Comparison of ENCODE assay signal across 8 mouse cellular contexts in genomic region chr13:101692239-101692784, GRCm38 (mm10).
A peak's percentile ranks its signal among the peaks of the same experiment; 100 is the strongest.
DNase-seq lines count a peak whose midpoint lies in the region; ATAC-seq and TF ChIP-seq lines count a peak whose summit lies in the region.

No protein-coding gene starts in this region.

- peak; percentile 45 to 61; a peak in 3 of 4 replicates for TF ChIP-seq EP300 in MEL (IDR thresholded peaks at IDR 0.05; ENCODE audit: low read depth in 1 of 2, low read length in 2 of 2)

- no peak for TF ChIP-seq RAD21 in MEL (IDR thresholded peaks at IDR 0.05; ENCODE audit: low read depth, low read length)

- TF ChIP-seq POLR2A in MEL (IDR thresholded peaks at IDR 0.05; ENCODE audit: control insufficient read depth in 1 of 2, insufficient read depth in 1 of 2, low read depth in 1 of 2, low read length in 2 of 2, poor library complexity in 1 of 2): no peak
- peak; percentile 26; the same call in 1 of the 2 replicates for TF ChIP-seq POLR2A in brain, embryonic 14.5 days (IDR thresholded peaks at IDR 0.05; ENCODE audit: borderline replicate concordance, extremely low read depth, insufficient read depth, insufficient read length, poor library complexity, severe bottlenecking)
- TF ChIP-seq POLR2A in spleen, adult 2 months (IDR thresholded peaks at IDR 0.05; ENCODE audit: low read depth, low read length): no peak

- TF ChIP-seq CTCF in MEL (IDR thresholded peaks at IDR 0.05 in 2 of 3, conservative IDR thresholded peaks at IDR 0.05 in 1 of 3; ENCODE audit: control insufficient read depth in 1 of 3, insufficient read depth in 1 of 3, low read depth in 2 of 3, low read length in 3 of 3, poor library complexity in 1 of 3, severe bottlenecking in 1 of 3): no peak
- no peak for TF ChIP-seq CTCF in brain, embryonic 14.5 days (IDR thresholded peaks at IDR 0.05; ENCODE audit: borderline replicate concordance, extremely low read depth, insufficient read depth, insufficient read length)
- TF ChIP-seq CTCF in spleen, adult 2 months (IDR thresholded peaks at IDR 0.05; ENCODE audit: extremely low read depth, insufficient read depth, insufficient read length, insufficient replicate concordance): no peak

- ATAC-seq in hindbrain, embryonic 13.5 days (ENCODE audit: low FRiP score): peak; percentile 81

- H3K9ac ChIP-seq in MEL (ENCODE audit: control insufficient read depth, low read depth, low read length, poor library complexity, severe bottlenecking): no peak overlapping the region
- peak overlapping the region; percentile 82 for H3K9ac ChIP-seq in hindbrain, embryonic 13.5 days

- no peaks in the 10 kb centered on the region for H3K79me2 ChIP-seq in MEL (ENCODE audit: control insufficient read depth, insufficient read depth, low read length, poor library complexity)

- H3K27ac ChIP-seq in MEL (ENCODE audit: control insufficient read depth, low read depth, low read length): no peak overlapping the region
- peak overlapping the region; percentile 93 for H3K27ac ChIP-seq in hindbrain, embryonic 13.5 days
- H3K27ac ChIP-seq in spleen, adult 2 months (ENCODE audit: insufficient read depth, low read length): peak overlapping the region; percentile 49; the same call in 1 of the 2 replicates

- peak; percentile 59 for DNase-seq in MEL (ENCODE audit: low read depth, low spot score)
- DNase-seq in brain, embryonic 14.5 days (ENCODE audit: low read depth): peak; percentile 91
- DNase-seq in layer of hippocampus, postnatal 14 days (ENCODE audit: low spot score in 2 of 2): peak; percentile 72 to 82
- peak; percentile 40 for DNase-seq in lung, postnatal 36 days
- DNase-seq in spleen, adult 2 months (ENCODE audit: low read depth in 1 of 2, low spot score in 2 of 2): no peak
- no peak for DNase-seq in urinary bladder, postnatal 25 days (ENCODE audit: low spot score)

- peaks cover 8 to 22% of the 10 kb centered on the region in 2 experiments for H3K36me3 ChIP-seq in MEL (ENCODE audit: control insufficient read depth in 1 of 2, insufficient read depth in 2 of 2, low read length in 2 of 2)
- peaks cover 39% of the 10 kb centered on the region for H3K36me3 ChIP-seq in erythroblast, embryonic 14.5 days (ENCODE audit: control insufficient read depth)
- peaks cover 13% of the 10 kb centered on the region for H3K36me3 ChIP-seq in hindbrain, embryonic 13.5 days
- peaks cover 15% of the 10 kb centered on the region for H3K36me3 ChIP-seq in spleen, adult 2 months (ENCODE audit: control insufficient read depth, insufficient read depth, low read length)

- H3K4me1 ChIP-seq in MEL (ENCODE audit: control insufficient read depth in 1 of 2, insufficient read depth in 2 of 2, low read length in 2 of 2): peaks cover 9 to 11% of the 10 kb centered on the region in 2 experiments
- peaks cover 62% of the 10 kb centered on the region for H3K4me1 ChIP-seq in erythroblast, embryonic 14.5 days (ENCODE audit: control insufficient read depth)
- H3K4me1 ChIP-seq in hindbrain, embryonic 13.5 days (replicated peaks): peaks cover 45% of the 10 kb centered on the region
- peaks cover 16% of the 10 kb centered on the region; the same call in 1 of the 2 replicates for H3K4me1 ChIP-seq in spleen, adult 2 months (ENCODE audit: control insufficient read depth, insufficient read depth, insufficient read length)

- no peaks in the 10 kb centered on the region for H3K27me3 ChIP-seq in MEL (ENCODE audit: control insufficient read depth in 1 of 2, insufficient read depth in 2 of 2, low read length in 2 of 2)
- no peaks in the 10 kb centered on the region for H3K27me3 ChIP-seq in erythroblast, embryonic 14.5 days (ENCODE audit: control insufficient read depth)
- H3K27me3 ChIP-seq in hindbrain, embryonic 13.5 days: no peaks in the 10 kb centered on the region
- H3K27me3 ChIP-seq in spleen, adult 2 months (ENCODE audit: control insufficient read depth, insufficient read depth, low read length): no peaks in the 10 kb centered on the region

- H3K9me3 ChIP-seq in MEL (replicated peaks; ENCODE audit: insufficient read depth, low read length): no peaks in the 10 kb centered on the region
- no peaks in the 10 kb centered on the region for H3K9me3 ChIP-seq in erythroblast, embryonic 14.5 days (ENCODE audit: control insufficient read depth, low read length)
- no peaks in the 10 kb centered on the region for H3K9me3 ChIP-seq in hindbrain, embryonic 13.5 days

- peak overlapping the region; percentile 96 for H3K4me2 ChIP-seq in hindbrain, embryonic 13.5 days

- WGBS in hindbrain, embryonic 13.5 days: 14% methylated on average over 17 of the region's 17 CpGs
- WGBS in spleen, adult 2 months: 52% methylated on average over 17 of the region's 17 CpGs

- no peak overlapping the region for H3K4me3 ChIP-seq in MEL (ENCODE audit: control insufficient read depth in 1 of 2, insufficient read depth in 1 of 2, low read depth in 2 of 2, low read length in 2 of 2)
- H3K4me3 ChIP-seq in erythroblast, embryonic 14.5 days (replicated peaks): peak overlapping the region; percentile 83
- H3K4me3 ChIP-seq in hindbrain, embryonic 13.5 days: peak overlapping the region; percentile 65
- H3K4me3 ChIP-seq in spleen, adult 2 months (ENCODE audit: extremely low read depth, insufficient read depth, insufficient read length): peak overlapping the region; percentile 20

TF ChIP-seq in MEL, 35 proteins besides CTCF, POLR2A, EP300 and RAD21:
- TF ChIP-seq TCF12 (IDR thresholded peaks at IDR 0.05; ENCODE audit: low read depth, low read length) (peak; percentile 59; the same call in 1 of the 2 replicates), GATA1 (IDR thresholded peaks at IDR 0.05; ENCODE audit: low read depth, low read length) (peak; percentile 55; the same call in 1 of the 2 replicates), ETS1 (IDR thresholded peaks at IDR 0.05; ENCODE audit: low read depth, low read length) (peak; percentile 44; the same call in 1 of the 2 replicates), TAL1 (IDR thresholded peaks at IDR 0.05; ENCODE audit: low read length) (peak; percentile 63), ZNF384 (IDR thresholded peaks at IDR 0.05; ENCODE audit: low read depth, low read length) (peak; percentile 83), CHD1 (IDR thresholded peaks at IDR 0.05; ENCODE audit: low read depth, low read length) (no peak)
TF ChIP-seq in MEL: peak in this region for 5.

Comparison
In these comparisons a context has a peak if more than half of its experiments do, and no peak if none do; other contexts are left out.
1. DNase-seq: peak in MEL (single experiment), brain, embryonic 14.5 days (single experiment), layer of hippocampus, postnatal 14 days (2 of 2) and lung, postnatal 36 days (single experiment); none in spleen, adult 2 months (0 of 2) and urinary bladder, postnatal 25 days (single experiment).
2. H3K4me3 ChIP-seq: peak in erythroblast, embryonic 14.5 days (single experiment), hindbrain, embryonic 13.5 days (single experiment) and spleen, adult 2 months (single experiment); none in MEL (0 of 2).